Mouse (Mus musculus) forebrain, embryonic 16.5 days (tissue): ENCODE data around the gene Zfp423. TPM values are rescaled to one million over a fixed set of nuclear protein-coding genes. Genes with fewer than 3 reads are reported as not detected.

Experiments used
- ATAC-seq: fragments of 200-750 bp; cut with Nextera tagmentation; 2 replicates; pipeline ENCODE4 v1.8.0; 2017; ENCODE audit warnings: mild to moderate bottlenecking, moderate library complexity
- H3K27ac ChIP-seq: fragments of 300-500 bp; sonication (generic); 2 replicates; pipeline ENCODE4 v1.5.1; 2014; ENCODE audit warnings: low read length, control low read depth
- H3K27me3 ChIP-seq: fragments of 300-500 bp; sonication (generic); replicated peaks from 2 replicates; pipeline ENCODE4 v1.6.1; 2014; ENCODE audit warnings: low read length; ENCODE audit not compliant: control insufficient read depth, insufficient read depth
- H3K36me3 ChIP-seq: fragments of 300-500 bp; sonication (generic); 2 replicates; pipeline ENCODE4 v1.6.1; 2014; ENCODE audit not compliant: control insufficient read depth, insufficient read depth
- H3K4me1 ChIP-seq: fragments of 300-500 bp; sonication (generic); replicated peaks from 2 replicates; pipeline ENCODE4 v1.6.1; 2014; ENCODE audit warnings: low read length; ENCODE audit not compliant: control insufficient read depth, insufficient read depth
- H3K4me2 ChIP-seq: fragments of 300-500 bp; sonication (generic); 2 replicates; pipeline ENCODE4 v1.6.1; 2014; ENCODE audit warnings: mild to moderate bottlenecking, low read length, control low read depth
- H3K4me3 ChIP-seq: fragments of 300-500 bp; sonication (generic); replicated peaks from 2 replicates; pipeline ENCODE4 v1.5.1; 2014; ENCODE audit warnings: mild to moderate bottlenecking, low read length, control low read depth
- H3K9ac ChIP-seq: fragments of 300-500 bp; sonication (generic); replicated peaks from 2 replicates; pipeline ENCODE4 v1.6.1; 2014; ENCODE audit warnings: low read depth, low read length, control low read depth
- H3K9me3 ChIP-seq: fragments of 300-500 bp; sonication (generic); 2 replicates; pipeline ENCODE4 v1.6.1; 2016; ENCODE audit warnings: low read length; ENCODE audit not compliant: control insufficient read depth
- WGBS: fragments of 180-500 bp; shearing (Covaris S2); extraction: QIAGEN DNeasy Blood & Tissue Kit; methylation state at CpG from one replicate; pipeline ENCODE4 v1.1.7; 2014; 5-methylcytosine and 5-hydroxymethylcytosine counted together
- polyA plus RNA-seq: library from polyadenylated mRNA; unstranded; fragments of >200 nt; fragmentation: Nextera tagmentation; extraction: Ambion mirVana; gene quantifications from 2 replicates; pipeline ENCODE4 v1.2.1, GENCODE M21; 2015

Gene Zfp423
- polyA plus RNA-seq, 1 experiment from 2014 or later = 20.6 TPM

DNA sequence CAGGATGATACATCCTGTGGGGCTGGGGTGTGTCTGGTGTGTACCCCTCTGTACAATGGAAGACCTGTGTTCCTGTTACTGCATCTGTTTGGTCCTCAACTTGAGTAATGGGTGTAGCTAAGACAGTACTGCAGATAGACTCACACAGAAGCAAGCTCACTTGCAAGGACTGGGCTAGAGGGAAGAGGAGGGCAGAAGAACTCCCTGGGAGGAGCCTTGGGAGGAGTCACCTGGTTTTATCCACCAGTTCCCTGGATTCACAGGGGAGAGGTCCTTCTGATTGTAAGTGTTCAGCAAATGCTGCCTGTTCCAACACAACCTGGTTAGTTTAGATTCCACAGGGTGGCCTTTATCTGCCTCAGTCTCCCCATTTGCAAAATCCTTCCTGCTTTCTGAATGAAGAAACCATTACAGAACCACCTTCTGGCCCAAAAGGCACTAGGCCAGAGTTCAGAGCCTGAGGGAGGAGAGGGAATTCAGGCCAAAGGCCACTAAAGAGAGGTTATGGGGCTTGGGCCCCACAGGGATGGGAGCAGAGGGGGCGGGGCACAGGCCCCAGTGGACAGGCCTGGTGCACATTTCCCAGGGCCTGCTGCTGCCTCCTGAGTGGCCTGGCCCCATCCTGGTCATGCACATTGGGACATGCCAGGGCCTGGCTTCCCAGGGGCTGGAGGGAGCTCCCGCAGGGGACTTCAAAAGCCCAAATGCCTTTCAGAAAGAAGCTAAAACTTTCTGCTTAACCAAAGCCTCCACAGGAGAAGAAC, 7.8 kb upstream of the Zfp423 start:
- Histone ChIP-seq H3K9ac (no peak overlapping the region), H3K4me2 (no peak overlapping the region), H3K36me3 (no peaks in the 10 kb centered on the region), H3K27me3 (no peaks in the 10 kb centered on the region), H3K4me3 (no peak overlapping the region), H3K27ac (no peak overlapping the region), H3K9me3 (no peaks in the 10 kb centered on the region), H3K4me1 (peaks cover 12% of the 10 kb centered on the region)
- WGBS = 13% methylated on average over 2 of the region's 2 CpGs
- ATAC-seq = no peak

DNA sequence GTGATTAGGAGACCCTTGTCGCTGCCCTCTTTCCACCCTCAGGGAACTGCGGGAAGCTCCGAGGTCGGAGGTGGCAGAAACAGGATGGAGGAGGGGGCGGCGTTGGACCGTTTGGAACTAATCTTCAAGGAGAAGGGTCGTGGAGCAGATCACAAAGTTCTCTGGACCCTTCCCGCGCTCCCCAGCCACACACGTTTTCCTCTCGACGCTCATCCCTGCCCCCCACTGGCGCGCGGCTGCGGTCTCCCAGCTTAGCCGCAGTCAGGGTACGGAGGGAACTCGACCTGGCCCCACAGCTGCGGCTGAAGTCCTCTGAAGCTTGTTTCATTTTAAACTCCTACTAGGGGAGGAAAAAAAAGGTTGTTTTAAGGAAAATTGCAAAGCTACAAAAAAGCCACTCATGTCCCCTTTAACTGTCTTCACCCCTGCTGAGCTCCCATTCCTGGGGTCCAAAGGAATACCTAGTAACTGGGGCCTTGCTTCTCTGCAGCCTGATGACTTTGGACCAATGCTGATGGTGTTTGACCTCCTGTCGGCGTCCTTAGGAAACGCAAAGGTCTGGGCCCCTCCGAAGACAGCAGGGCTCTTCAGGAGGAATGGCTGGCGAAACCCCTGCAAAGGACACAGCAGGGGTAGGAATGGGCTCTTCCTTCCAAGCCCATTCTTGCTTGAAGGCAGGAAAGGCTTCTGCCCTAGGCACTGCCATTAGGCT, 3.3 kb upstream of the Zfp423 start:
- no peak for ATAC-seq
- H3K27ac ChIP-seq = no peak overlapping the region
- WGBS = 7% methylated on average over 26 of the region's 26 CpGs

DNA sequence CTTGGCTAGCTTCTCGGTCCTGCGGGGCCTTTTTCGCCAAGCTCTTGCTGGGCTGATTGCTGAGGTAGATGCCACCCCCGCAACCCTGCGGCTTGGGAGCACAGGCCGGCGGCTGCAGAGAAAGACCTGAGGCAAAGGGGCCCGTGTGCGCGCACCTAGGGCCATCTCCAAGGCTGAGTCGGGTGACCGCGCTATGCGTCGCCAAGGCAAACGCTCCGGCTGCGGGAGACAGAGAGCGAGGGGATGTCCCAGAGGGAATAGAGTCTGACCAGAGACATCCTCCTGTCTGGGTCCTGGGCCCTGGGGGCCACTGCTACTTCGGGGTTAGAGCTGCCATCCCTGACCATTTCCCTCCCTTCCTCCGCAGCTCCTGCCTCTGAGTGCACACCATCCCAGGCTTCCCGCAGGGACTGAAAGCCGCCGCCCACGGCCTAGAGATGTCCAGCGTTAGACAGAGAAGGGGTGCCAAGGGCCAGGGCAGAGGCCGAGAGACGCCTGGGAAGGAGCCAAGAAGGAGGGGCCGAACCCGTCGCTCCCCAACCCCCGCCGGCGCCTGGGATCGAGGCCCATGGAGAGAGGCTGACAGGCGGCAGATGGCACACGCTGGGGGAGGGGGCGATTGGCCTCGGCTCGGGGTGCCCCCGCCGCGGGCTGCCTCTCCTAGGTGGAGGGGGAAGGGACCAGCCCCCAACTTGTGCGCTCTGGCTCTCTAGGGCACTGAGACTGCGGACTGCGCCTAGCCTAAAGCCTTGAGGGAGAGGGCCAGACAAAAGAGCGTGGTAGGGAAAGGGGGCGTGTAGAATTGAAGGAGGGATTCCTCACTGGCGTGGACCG, 2.5 kb upstream of the Zfp423 start:
- peak overlapping the region; percentile 42 for H3K4me3 ChIP-seq
- WGBS = under 1% methylated on average over 50 of the region's 50 CpGs
- peaks cover 36% of the 10 kb centered on the region for H3K4me1 ChIP-seq
- 0 out of 2 replicates have a peak, but pooled peaks cover 3% of the 10 kb centered on the region for H3K27me3 ChIP-seq
- H3K36me3 ChIP-seq = no peaks in the 10 kb centered on the region
- H3K4me2 ChIP-seq = peak overlapping the region; percentile 91
- H3K9ac ChIP-seq = peak overlapping the region; percentile 60
- H3K9me3 ChIP-seq = no peaks in the 10 kb centered on the region
- peak; percentile 19 for ATAC-seq
- H3K27ac ChIP-seq = no peak overlapping the region; the same call in 1 of the 2 replicates

More for the DNA sequence above, 3.3 kb upstream of the Zfp423 start:
- Histone ChIP-seq H3K27me3 (0 out of 2 replicates have a peak, but pooled peaks cover 3% of the 10 kb centered on the region), H3K36me3 (no peaks in the 10 kb centered on the region), H3K4me1 (peaks cover 36% of the 10 kb centered on the region), H3K4me3 (peak overlapping the region; percentile 42), H3K9ac (peak overlapping the region; percentile 60), H3K9me3 (no peaks in the 10 kb centered on the region), H3K4me2 (peak overlapping the region; percentile 91)

DNA sequence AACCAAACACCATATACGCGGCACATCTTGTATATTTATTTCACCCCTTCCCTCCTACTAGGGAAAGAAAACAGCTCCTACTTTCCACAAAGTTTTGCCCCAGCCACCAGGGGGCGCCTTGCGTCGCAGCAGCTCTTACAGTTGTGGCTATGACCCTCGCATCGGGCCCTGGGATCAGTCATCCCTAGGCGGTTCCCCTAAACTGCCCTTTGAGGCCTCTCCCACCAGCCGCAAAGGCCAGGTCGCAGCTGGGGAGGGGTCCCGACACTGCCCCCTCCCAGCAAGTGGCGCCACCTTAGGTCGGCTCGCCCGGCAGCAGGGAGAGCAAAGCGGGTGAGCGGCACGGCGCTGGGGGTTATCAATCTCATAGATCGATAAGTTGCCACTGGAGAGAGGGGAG, 1.7 kb upstream of the Zfp423 start:
- Histone ChIP-seq H3K9ac (no peak overlapping the region; the same call in 1 of the 2 replicates), H3K4me1 (peaks cover 43% of the 10 kb centered on the region), H3K9me3 (no peaks in the 10 kb centered on the region), H3K27me3 (0 out of 2 replicates have a peak, but pooled peaks cover 3% of the 10 kb centered on the region), H3K4me2 (peak overlapping the region; percentile 91), H3K4me3 (peak overlapping the region; percentile 42), H3K36me3 (no peaks in the 10 kb centered on the region), H3K27ac (no peak overlapping the region)
- no peak for ATAC-seq
- 2% methylated on average over 19 of the region's 20 CpGs for WGBS

DNA sequence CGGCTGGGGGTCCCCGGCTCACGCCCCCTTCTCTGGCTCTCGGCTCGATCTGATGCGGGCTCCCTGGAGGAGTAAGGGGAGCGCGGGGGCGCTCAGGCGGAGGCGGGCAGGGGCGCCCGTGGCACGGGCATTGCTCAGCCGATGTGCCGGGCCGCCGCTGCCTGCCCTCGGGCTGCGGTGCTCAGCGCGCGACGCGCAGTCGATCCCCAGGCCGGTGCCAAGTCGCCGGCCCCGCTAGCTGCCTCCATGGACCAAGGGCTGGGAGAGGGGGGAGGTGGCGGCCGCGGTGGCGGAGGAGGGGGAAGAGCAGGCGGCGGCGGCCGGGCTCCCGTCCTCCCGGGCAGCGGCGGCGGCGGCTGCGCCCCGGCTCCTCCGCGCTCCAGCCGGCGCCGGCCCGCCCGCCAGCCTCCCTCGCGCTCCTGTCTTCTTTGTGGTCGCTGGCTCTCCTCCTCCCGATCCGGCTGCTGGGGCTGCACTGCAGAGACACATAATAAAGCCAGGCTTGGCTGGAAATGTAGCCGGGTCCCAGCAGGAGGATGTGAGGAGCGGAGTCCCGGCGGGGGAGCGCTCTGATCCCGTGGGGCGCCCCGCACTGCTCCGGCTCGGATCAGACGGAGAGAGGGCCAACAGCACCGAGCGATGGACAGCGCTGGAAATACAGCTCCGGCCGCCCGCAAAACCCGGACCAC, 810 bp upstream of the Zfp423 start:
- H3K27me3 ChIP-seq = 0 out of 2 replicates have a peak, but pooled peaks cover 3% of the 10 kb centered on the region
- ATAC-seq = peak; percentile 76
- peak overlapping the region; percentile 81 for H3K4me3 ChIP-seq
- H3K9me3 ChIP-seq = no peaks in the 10 kb centered on the region
- peak overlapping the region; percentile 88 for H3K27ac ChIP-seq
- H3K36me3 ChIP-seq = no peaks in the 10 kb centered on the region
- 0% methylated on average over 66 of the region's 76 CpGs for WGBS
- H3K4me1 ChIP-seq = peaks cover 43% of the 10 kb centered on the region
- H3K4me2 ChIP-seq = peak overlapping the region; percentile 91
- peak overlapping the region; percentile 92 for H3K9ac ChIP-seq

DNA sequence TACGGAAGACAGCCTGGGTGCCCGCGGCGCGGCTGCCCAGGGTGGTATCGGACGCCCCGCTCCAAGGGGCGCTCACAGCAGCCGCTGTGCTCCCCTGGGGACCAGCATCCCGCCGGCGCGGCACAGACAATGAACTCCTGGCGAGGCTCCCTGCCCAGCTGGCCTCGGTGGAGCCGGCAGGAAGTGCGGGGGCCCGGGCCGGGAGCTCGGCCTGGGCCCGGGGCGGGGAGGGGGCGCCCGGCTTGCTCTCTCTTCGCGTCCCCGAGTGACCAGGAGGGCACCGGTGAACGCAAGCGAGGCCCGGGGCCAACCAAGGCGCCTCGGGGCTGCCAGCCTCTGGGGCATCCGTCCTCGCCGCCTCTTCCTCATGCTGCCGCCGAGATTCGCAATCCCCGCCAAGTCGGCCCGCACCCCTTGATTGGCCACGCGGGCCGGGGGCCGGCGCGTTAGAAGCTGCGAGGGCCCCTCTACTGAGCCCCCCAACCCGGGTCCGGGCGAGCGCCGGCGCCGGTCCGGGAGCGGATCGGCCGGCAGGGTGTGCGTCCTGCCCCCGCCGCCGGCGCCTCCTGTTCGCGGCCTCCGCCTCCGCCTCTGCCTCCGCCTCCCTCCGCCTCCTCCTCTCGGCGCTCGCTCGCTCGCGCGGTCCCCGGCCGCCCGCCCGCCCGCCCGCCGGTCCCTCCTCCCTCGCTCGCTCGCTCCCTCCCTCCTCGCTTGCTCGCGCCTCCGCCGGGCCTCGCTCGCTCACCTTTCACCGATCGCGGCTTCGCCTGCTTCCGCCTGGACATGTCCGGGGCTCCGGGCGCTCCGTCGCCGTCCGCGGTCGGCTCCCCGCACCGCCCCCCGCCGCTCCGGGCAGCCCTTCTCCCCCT, 710 bp downstream of the Zfp423 start:
- H3K27ac ChIP-seq = peak overlapping the region; percentile 88
- peak overlapping the region; percentile 81 for H3K4me3 ChIP-seq
- H3K4me2 ChIP-seq = peak overlapping the region; percentile 91
- no peaks in the 10 kb centered on the region for H3K9me3 ChIP-seq
- H3K4me1 ChIP-seq = peaks cover 56% of the 10 kb centered on the region
- H3K27me3 ChIP-seq = 0 out of 2 replicates have a peak, but pooled peaks cover 3% of the 10 kb centered on the region
- WGBS = under 1% methylated on average over 83 of the region's 115 CpGs
- H3K36me3 ChIP-seq = no peaks in the 10 kb centered on the region
- peak; percentile 42 for ATAC-seq
- H3K9ac ChIP-seq = peak overlapping the region; percentile 92

DNA sequence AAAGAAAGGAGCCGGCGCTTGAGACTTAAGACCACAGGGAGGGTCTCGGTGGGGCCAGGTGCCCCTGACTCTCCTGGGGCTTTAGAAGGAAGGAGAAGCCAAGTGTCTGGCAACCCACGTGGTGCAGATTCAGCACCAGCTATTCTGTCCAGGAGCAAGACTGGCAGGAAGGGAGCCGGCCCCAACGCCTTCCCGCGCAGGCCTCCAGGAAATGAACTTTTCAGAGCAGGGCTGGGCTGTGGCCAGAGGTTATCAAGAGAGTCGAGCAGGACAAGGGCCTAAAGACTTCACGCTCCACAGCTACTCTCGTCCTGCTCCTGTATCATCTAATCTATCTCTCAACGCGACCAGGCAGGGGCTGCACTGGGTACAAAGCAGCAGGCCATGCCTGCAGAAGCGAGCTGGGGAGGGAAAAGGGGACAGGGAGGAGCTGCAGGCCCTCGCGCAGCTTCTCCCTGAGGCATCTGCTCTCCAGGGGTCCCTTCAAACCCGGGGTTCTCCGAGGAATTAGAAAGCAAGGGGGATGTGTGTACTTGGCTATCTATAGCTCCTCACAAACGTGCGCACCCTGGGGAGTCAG, 1.4 kb downstream of the Zfp423 start:
- H3K4me1 ChIP-seq = peaks cover 57% of the 10 kb centered on the region
- H3K27ac ChIP-seq = peak overlapping the region; percentile 88
- WGBS = under 1% methylated on average over 20 of the region's 20 CpGs
- H3K9me3 ChIP-seq = no peaks in the 10 kb centered on the region
- H3K36me3 ChIP-seq = no peaks in the 10 kb centered on the region
- H3K27me3 ChIP-seq = 0 out of 2 replicates have a peak, but pooled peaks cover 3% of the 10 kb centered on the region
- H3K9ac ChIP-seq = peak overlapping the region; percentile 92
- H3K4me3 ChIP-seq = peak overlapping the region; percentile 81
- H3K4me2 ChIP-seq = peak overlapping the region; percentile 91
- 0 out of 2 replicates have a peak, but pooled peaks have one; percentile 3 for ATAC-seq

DNA sequence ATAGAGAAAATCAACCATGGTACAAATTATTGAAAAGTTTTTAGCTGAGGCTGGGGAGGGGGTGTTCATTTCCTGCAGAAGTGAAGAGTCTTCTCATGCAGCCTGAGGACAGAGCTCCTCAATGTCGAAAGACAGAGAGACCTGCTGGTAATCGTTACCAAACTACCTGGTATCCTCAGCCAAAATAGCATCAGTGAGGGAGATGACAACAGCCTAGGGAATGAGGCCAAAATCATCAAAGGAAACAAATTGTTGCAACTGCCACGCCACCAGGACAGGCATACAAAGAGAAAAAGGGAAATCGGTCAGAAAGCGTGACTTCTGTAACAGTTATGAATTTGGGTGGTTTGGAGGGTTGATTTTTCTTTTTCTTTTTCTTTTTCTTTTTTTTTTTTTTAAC, 3.4 kb downstream of the Zfp423 start:
- H3K4me2 ChIP-seq = no peak overlapping the region
- no peaks in the 10 kb centered on the region for H3K36me3 ChIP-seq
- no peak overlapping the region for H3K4me3 ChIP-seq
- H3K27ac ChIP-seq = no peak overlapping the region
- no peaks in the 10 kb centered on the region for H3K9me3 ChIP-seq
- peaks cover 41% of the 10 kb centered on the region for H3K4me1 ChIP-seq
- 39% methylated on average over 5 of the region's 5 CpGs for WGBS
- no peak for ATAC-seq
- H3K27me3 ChIP-seq = 0 out of 2 replicates have a peak, but pooled peaks cover under 1% of the 10 kb centered on the region
- no peak overlapping the region for H3K9ac ChIP-seq
